Mouse (Mus musculus): ENCODE measurements at regions not wholly inside any gene's neighbourhood (a gene's known extent, or its start where the extent isn't known, plus 50 kb on each side); places are given as distances from the start of the nearest gene placed in this dataset.

DNA sequence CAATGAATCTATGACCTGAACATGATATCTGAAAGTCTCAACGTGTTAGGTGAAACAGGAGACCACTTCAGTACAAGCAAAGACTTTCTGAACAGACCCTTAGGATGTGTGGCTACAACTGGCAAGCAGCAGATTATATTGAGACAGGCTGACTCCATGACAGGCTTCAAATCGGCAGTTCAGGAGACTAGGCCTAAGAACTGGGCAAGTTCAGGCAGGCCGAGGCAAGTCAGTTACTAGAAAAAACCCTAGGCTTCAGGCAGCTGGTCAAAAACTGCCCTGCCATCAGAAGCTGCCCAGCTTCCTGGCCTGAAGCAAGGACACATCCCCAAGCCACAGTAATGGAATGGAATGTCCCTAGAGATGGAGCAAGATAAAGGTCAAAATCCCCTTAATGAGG, 140.6 kb downstream of the Olfr721-ps1 start:
- WGBS, result 82% methylated on average over 3 of the region's 3 CpGs
- H3K9me3 ChIP-seq (ENCODE audit: control insufficient read depth, low read length), result no peaks in the 10 kb centered on the region
- no peak overlapping the region for H3K4me2 ChIP-seq (ENCODE audit: low read depth)
- H3K27me3 ChIP-seq (ENCODE audit: control insufficient read depth, insufficient read depth, low read length), result no peaks in the 10 kb centered on the region
- no peaks in the 10 kb centered on the region for H3K36me3 ChIP-seq (ENCODE audit: control insufficient read depth, insufficient read depth, low read length)
- H3K4me1 ChIP-seq (ENCODE audit: control insufficient read depth, insufficient read depth, low read length), result no peaks in the 10 kb centered on the region
- DNase-seq (ENCODE audit: low spot score), result no peak
- H3K27ac ChIP-seq (ENCODE audit: low read depth, low read length), result no peak overlapping the region
- no peak for ATAC-seq (ENCODE audit: insufficient read depth, low FRiP score, low TSS enrichment)
- H3K9ac ChIP-seq (ENCODE audit: low read length), result no peak overlapping the region
- no peak overlapping the region for H3K4me3 ChIP-seq (ENCODE audit: low read depth, low read length)

GRCm38 (mm10) chr14:14544236-14544635, 143.1 kb downstream of the Olfr721-ps1 start:
- no peaks in the 10 kb centered on the region for H3K36me3 ChIP-seq (ENCODE audit: control insufficient read depth, insufficient read depth, low read length)
- no peaks in the 10 kb centered on the region for H3K4me1 ChIP-seq (ENCODE audit: control insufficient read depth, insufficient read depth, low read length)
- no peak overlapping the region for H3K4me3 ChIP-seq (ENCODE audit: low read depth, low read length)
- DNase-seq (ENCODE audit: low spot score), result no peak
- H3K27me3 ChIP-seq (ENCODE audit: control insufficient read depth, insufficient read depth, low read length), result no peaks in the 10 kb centered on the region
- no peaks in the 10 kb centered on the region for H3K9me3 ChIP-seq (ENCODE audit: control insufficient read depth, low read length)
- no peak overlapping the region for H3K27ac ChIP-seq (ENCODE audit: low read depth, low read length)
- WGBS, result 82% methylated on average over 7 of the region's 7 CpGs
- H3K4me2 ChIP-seq (ENCODE audit: low read depth), result no peak overlapping the region
- no peak overlapping the region for H3K9ac ChIP-seq (ENCODE audit: low read length)
- ATAC-seq (ENCODE audit: insufficient read depth, low FRiP score, low TSS enrichment), result no peak

DNA sequence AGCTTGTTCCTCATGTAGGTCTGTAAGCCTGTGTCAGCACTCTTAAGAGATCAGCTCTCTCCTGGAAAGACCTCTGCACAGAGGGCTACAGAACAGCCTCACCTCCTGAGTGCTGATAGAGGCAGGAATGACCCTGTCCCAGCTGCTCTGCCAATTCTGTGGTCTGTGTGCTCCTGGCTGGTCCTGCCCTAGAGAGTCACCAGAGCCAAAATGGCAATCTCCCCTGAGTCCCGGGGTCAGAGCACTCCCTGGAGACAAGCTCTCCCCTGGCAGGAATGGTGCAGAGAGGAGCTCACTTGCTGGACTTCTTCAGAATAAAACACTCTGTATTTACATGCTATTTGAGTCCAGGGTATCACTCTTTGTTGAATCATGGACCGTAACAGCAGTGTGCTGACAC, 149.9 kb upstream of the Slc4a7 start:
- Histone ChIP-seq H3K36me3 (ENCODE audit: control insufficient read depth, insufficient read depth, low read length) (no peaks in the 10 kb centered on the region), H3K9me3 (ENCODE audit: control insufficient read depth, low read length) (no peaks in the 10 kb centered on the region), H3K4me2 (ENCODE audit: low read depth) (no peak overlapping the region), H3K4me3 (ENCODE audit: low read depth, low read length) (no peak overlapping the region), H3K9ac (ENCODE audit: low read length) (no peak overlapping the region), H3K27me3 (ENCODE audit: control insufficient read depth, insufficient read depth, low read length) (no peaks in the 10 kb centered on the region), H3K27ac (ENCODE audit: low read depth, low read length) (no peak overlapping the region), H3K4me1 (ENCODE audit: control insufficient read depth, insufficient read depth, low read length) (no peaks in the 10 kb centered on the region)
- ATAC-seq (ENCODE audit: insufficient read depth, low FRiP score, low TSS enrichment), result no peak
- WGBS, result 76% methylated on average over 2 of the region's 2 CpGs
- no peak for DNase-seq (ENCODE audit: low spot score)

- no peaks in the 10 kb centered on the region for H3K9me3 ChIP-seq (ENCODE audit: control insufficient read depth, low read length)
- H3K9ac ChIP-seq (ENCODE audit: low read length), result no peak overlapping the region
- H3K4me3 ChIP-seq (ENCODE audit: low read depth, low read length), result no peak overlapping the region
- no peak for ATAC-seq (ENCODE audit: insufficient read depth, low FRiP score, low TSS enrichment)
- H3K4me2 ChIP-seq (ENCODE audit: low read depth), result no peak overlapping the region
- no peak overlapping the region for H3K27ac ChIP-seq (ENCODE audit: low read depth, low read length)
- no peaks in the 10 kb centered on the region for H3K27me3 ChIP-seq (ENCODE audit: control insufficient read depth, insufficient read depth, low read length)
- no peak for DNase-seq (ENCODE audit: low spot score)
- no peaks in the 10 kb centered on the region for H3K4me1 ChIP-seq (ENCODE audit: control insufficient read depth, insufficient read depth, low read length)
- 61% methylated on average over 4 of the region's 4 CpGs for WGBS
- H3K36me3 ChIP-seq (ENCODE audit: control insufficient read depth, insufficient read depth, low read length), result no peaks in the 10 kb centered on the region
These were observed 127.2 kb upstream of the Slc4a7 start for GRCm38 (mm10) chr14:14574851-14575250.

- H3K4me1 ChIP-seq (ENCODE audit: control insufficient read depth, insufficient read depth, low read length), result no peaks in the 10 kb centered on the region
- H3K9me3 ChIP-seq (ENCODE audit: control insufficient read depth, low read length), result no peaks in the 10 kb centered on the region
- H3K4me2 ChIP-seq (ENCODE audit: low read depth), result no peak overlapping the region
- no peak overlapping the region for H3K27ac ChIP-seq (ENCODE audit: low read depth, low read length)
- WGBS, result 90% methylated on average over 2 of the region's 2 CpGs
- no peaks in the 10 kb centered on the region for H3K27me3 ChIP-seq (ENCODE audit: control insufficient read depth, insufficient read depth, low read length)
- ATAC-seq (ENCODE audit: insufficient read depth, low FRiP score, low TSS enrichment) (no peak), DNase-seq (ENCODE audit: low spot score) (no peak)
- H3K9ac ChIP-seq (ENCODE audit: low read length), result no peak overlapping the region
- H3K4me3 ChIP-seq (ENCODE audit: low read depth, low read length), result no peak overlapping the region
- H3K36me3 ChIP-seq (ENCODE audit: control insufficient read depth, insufficient read depth, low read length), result no peaks in the 10 kb centered on the region
These were observed 110.1 kb upstream of the Slc4a7 start for GRCm38 (mm10) chr14:14591939-14592338.

DNA sequence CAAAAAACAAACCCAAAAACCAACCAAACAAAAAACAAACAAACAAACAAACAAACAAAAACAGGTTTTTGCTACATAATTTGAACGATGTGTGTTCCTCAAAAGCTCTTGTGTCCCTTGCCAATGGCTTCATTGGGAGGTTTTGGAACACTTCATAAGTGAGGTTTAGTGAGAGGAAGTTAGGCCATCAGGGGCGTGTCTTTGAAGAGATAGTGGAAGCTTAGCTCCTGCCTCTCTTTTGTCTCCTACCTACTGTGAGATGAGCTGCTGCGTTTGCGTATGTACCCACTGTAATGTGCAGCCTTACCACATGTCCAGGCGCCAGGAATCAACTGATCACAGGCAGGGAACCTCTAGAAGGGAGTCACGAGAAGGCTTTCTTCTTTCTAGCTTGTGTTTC, 107.3 kb upstream of the Slc4a7 start:
- no peak overlapping the region for H3K9ac ChIP-seq (ENCODE audit: low read length)
- ATAC-seq (ENCODE audit: insufficient read depth, low FRiP score, low TSS enrichment), result no peak
- no peaks in the 10 kb centered on the region for H3K36me3 ChIP-seq (ENCODE audit: control insufficient read depth, insufficient read depth, low read length)
- H3K9me3 ChIP-seq (ENCODE audit: control insufficient read depth, low read length), result no peaks in the 10 kb centered on the region
- 87% methylated on average over 6 of the region's 6 CpGs for WGBS
- H3K4me2 ChIP-seq (ENCODE audit: low read depth), result no peak overlapping the region
- H3K4me1 ChIP-seq (ENCODE audit: control insufficient read depth, insufficient read depth, low read length), result no peaks in the 10 kb centered on the region
- H3K27me3 ChIP-seq (ENCODE audit: control insufficient read depth, insufficient read depth, low read length), result no peaks in the 10 kb centered on the region
- no peak overlapping the region for H3K4me3 ChIP-seq (ENCODE audit: low read depth, low read length)
- no peak for DNase-seq (ENCODE audit: low spot score)
- no peak overlapping the region for H3K27ac ChIP-seq (ENCODE audit: low read depth, low read length)

DNA sequence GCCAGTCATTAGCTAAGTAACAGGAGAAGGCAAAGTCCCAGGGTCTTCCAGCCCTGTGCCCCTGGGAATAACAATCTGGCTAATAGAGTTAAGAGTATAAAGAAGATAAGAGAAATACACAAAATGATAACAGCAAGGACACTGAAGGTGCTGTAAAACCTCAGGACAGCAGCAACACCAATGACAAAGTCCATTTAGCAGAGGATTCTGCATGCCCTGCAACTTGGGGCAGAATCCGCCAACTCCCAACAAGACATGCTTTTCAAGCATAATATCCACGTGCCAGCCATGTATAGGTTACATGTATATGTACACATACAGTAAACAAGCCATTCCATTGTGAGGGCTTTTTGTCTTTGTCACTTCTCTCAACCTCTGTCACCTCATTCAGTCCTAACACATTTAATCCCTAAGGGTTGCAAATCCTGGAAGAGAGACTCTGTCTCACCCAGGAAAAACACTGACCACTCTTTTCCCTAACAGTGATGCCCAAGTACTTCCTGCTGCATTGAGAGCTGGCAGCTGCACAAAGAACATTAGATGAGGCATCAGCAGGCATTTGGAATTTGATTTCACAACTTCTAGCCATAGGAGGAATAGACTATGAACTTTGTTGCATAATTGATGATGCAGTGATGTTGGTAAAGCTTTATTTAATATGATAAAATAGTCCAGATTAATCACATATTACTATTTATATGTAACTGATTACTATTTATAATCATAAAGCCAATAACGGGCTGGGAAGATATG, 105.8 kb upstream of the Slc4a7 start:
- no peaks in the 10 kb centered on the region for H3K9me3 ChIP-seq (ENCODE audit: control insufficient read depth, low read length)
- H3K36me3 ChIP-seq (ENCODE audit: control insufficient read depth, insufficient read depth, low read length), result no peaks in the 10 kb centered on the region
- H3K9ac ChIP-seq (ENCODE audit: low read length), result no peak overlapping the region
- H3K4me2 ChIP-seq (ENCODE audit: low read depth), result no peak overlapping the region
- no peak overlapping the region for H3K27ac ChIP-seq (ENCODE audit: low read depth, low read length)
- ATAC-seq (ENCODE audit: insufficient read depth, low FRiP score, low TSS enrichment) (no peak), DNase-seq (ENCODE audit: low spot score) (no peak)
- no peaks in the 10 kb centered on the region for H3K4me1 ChIP-seq (ENCODE audit: control insufficient read depth, insufficient read depth, low read length)
- no peak overlapping the region for H3K4me3 ChIP-seq (ENCODE audit: low read depth, low read length)
- H3K27me3 ChIP-seq (ENCODE audit: control insufficient read depth, insufficient read depth, low read length), result no peaks in the 10 kb centered on the region
- WGBS, result 89% methylated on average over 3 of the region's 3 CpGs

DNA sequence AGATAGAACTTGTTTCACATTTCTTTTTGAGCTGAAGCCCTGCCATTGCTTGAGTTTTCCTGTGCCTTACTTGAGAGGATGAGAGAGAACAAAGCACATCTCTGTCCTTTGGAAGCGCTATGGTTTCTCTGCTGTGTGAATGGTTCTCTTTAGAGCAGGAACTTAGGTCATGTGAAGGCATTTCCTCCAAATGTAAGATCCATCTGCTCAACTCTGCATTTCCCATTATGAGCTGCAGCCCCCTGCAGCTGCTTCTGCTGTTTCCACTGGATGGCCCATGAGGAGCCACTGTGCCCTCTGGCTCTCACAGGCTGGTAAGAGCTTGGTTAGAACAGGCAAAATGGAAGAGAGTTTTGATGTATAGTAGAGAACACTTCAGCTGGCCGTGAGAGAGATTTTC, 102.5 kb upstream of the Slc4a7 start:
- DNase-seq (ENCODE audit: low spot score), result peak; percentile 22
- no peaks in the 10 kb centered on the region for H3K36me3 ChIP-seq (ENCODE audit: control insufficient read depth, insufficient read depth, low read length)
- H3K4me3 ChIP-seq (ENCODE audit: low read depth, low read length), result no peak overlapping the region
- H3K4me2 ChIP-seq (ENCODE audit: low read depth), result no peak overlapping the region
- no peak overlapping the region for H3K27ac ChIP-seq (ENCODE audit: low read depth, low read length)
- ATAC-seq (ENCODE audit: insufficient read depth, low FRiP score, low TSS enrichment), result no peak
- H3K9me3 ChIP-seq (ENCODE audit: control insufficient read depth, low read length), result no peaks in the 10 kb centered on the region
- 44% methylated on average over 2 of the region's 2 CpGs for WGBS
- H3K4me1 ChIP-seq (ENCODE audit: control insufficient read depth, insufficient read depth, low read length), result no peaks in the 10 kb centered on the region
- H3K27me3 ChIP-seq (ENCODE audit: control insufficient read depth, insufficient read depth, low read length), result no peaks in the 10 kb centered on the region
- no peak overlapping the region for H3K9ac ChIP-seq (ENCODE audit: low read length)

- DNase-seq (ENCODE audit: low spot score) (no peak), ATAC-seq (ENCODE audit: insufficient read depth, low FRiP score, low TSS enrichment) (no peak)
- Histone ChIP-seq H3K36me3 (ENCODE audit: control insufficient read depth, insufficient read depth, low read length) (no peaks in the 10 kb centered on the region), H3K4me2 (ENCODE audit: low read depth) (no peak overlapping the region), H3K4me1 (ENCODE audit: control insufficient read depth, insufficient read depth, low read length) (no peaks in the 10 kb centered on the region), H3K27me3 (ENCODE audit: control insufficient read depth, insufficient read depth, low read length) (no peaks in the 10 kb centered on the region), H3K4me3 (ENCODE audit: low read depth, low read length) (no peak overlapping the region), H3K27ac (ENCODE audit: low read depth, low read length) (no peak overlapping the region), H3K9ac (ENCODE audit: low read length) (no peak overlapping the region), H3K9me3 (ENCODE audit: control insufficient read depth, low read length) (no peaks in the 10 kb centered on the region)
- 75% methylated on average over 6 of the region's 6 CpGs for WGBS
These were observed 102.1 kb upstream of the Slc4a7 start for GRCm38 (mm10) chr14:14599990-14600389.
